Mouse (Mus musculus) embryonic facial prominence, embryonic 14.5 days (tissue): ENCODE results near the gene Mmp19. TPM values are rescaled to one million over a fixed set of nuclear protein-coding genes. Genes with fewer than 3 reads are reported as not detected.
"Not testable (repeated sequence)": the region's sequence is repeated elsewhere in the genome, so short reads cannot be mapped to it uniquely, and the experiment has no call there.

Experiments
- ATAC-seq: fragments of 200-750 bp; cut with Nextera tagmentation; 2 replicates; pipeline ENCODE4 v1.8.0; 2017; ENCODE audit warnings: low read depth, moderate number of reproducible peaks, moderate TSS enrichment
- DNase-seq: peaks from one replicate; pipeline ENCODE4 v3.0.0-alpha.2; 2015; ENCODE audit warnings: low spot score
- H3K27ac ChIP-seq: fragments of 300-500 bp; sonication (generic); replicated peaks from 2 replicates; pipeline ENCODE4 v1.5.1; 2014; ENCODE audit warnings: low read depth, mild to moderate bottlenecking, low read length, moderate library complexity
- H3K27me3 ChIP-seq: fragments of 300-500 bp; sonication (generic); replicated peaks from 2 replicates; pipeline ENCODE4 v1.6.1; 2014; ENCODE audit warnings: low read length; ENCODE audit not compliant: control insufficient read depth, insufficient read depth
- H3K36me3 ChIP-seq: fragments of 300-500 bp; sonication (generic); 2 replicates; pipeline ENCODE4 v1.6.1; 2014; ENCODE audit warnings: low read length, mixed read lengths; ENCODE audit not compliant: control insufficient read depth, insufficient read depth
- H3K4me1 ChIP-seq: fragments of 300-500 bp; sonication (generic); 2 replicates; pipeline ENCODE4 v1.6.1; 2014; ENCODE audit warnings: antibody characterized with exemption, low read length; ENCODE audit not compliant: control insufficient read depth, insufficient read depth
- H3K4me2 ChIP-seq: fragments of 300-500 bp; sonication (generic); 2 replicates; pipeline ENCODE4 v1.6.1; 2014; ENCODE audit warnings: low read depth, mild to moderate bottlenecking, low read length, moderate library complexity, mixed read lengths
- H3K4me3 ChIP-seq: fragments of 300-500 bp; sonication (generic); 2 replicates; pipeline ENCODE4 v1.5.1; 2014; ENCODE audit warnings: low read depth, mild to moderate bottlenecking, low read length
- H3K9ac ChIP-seq: fragments of 300-500 bp; sonication (generic); 2 replicates; pipeline ENCODE4 v1.6.1; 2014; ENCODE audit warnings: low read depth, mild to moderate bottlenecking, low read length, moderate library complexity, mixed read lengths
- H3K9me3 ChIP-seq: fragments of 300-500 bp; sonication (generic); 2 replicates; pipeline ENCODE4 v1.6.1; 2016; ENCODE audit warnings: low read length; ENCODE audit not compliant: control insufficient read depth
- WGBS: fragments of 180-500 bp; shearing (Covaris S2); extraction: QIAGEN DNeasy Blood & Tissue Kit; methylation state at CpG from one replicate; pipeline ENCODE4 v1.1.7; 2014; 5-methylcytosine and 5-hydroxymethylcytosine counted together
- polyA plus RNA-seq: library from polyadenylated mRNA; unstranded; fragments of >200 nt; fragmentation: Nextera tagmentation; extraction: Ambion mirVana; gene quantifications from 2 replicates; pipeline ENCODE4 v1.2.1, GENCODE M21; 2014

Mmp19 gene
- polyA plus RNA-seq, 1 experiment from 2014 or later, result 1.8 TPM

- WGBS, result 74% methylated on average over 4 of the region's 4 CpGs
- DNase-seq, result not testable (repeated sequence)
Observed at GRCm38 (mm10) chr10:128823087-128823486, 32.4 kb downstream of the Mmp19 start.

GRCm38 (mm10) chr10:128823821-128824220, 33.1 kb downstream of the Mmp19 start:
- H3K4me1 ChIP-seq, result peaks cover 14% of the 10 kb centered on the region
- no peak overlapping the region for H3K4me3 ChIP-seq
- no peak overlapping the region for H3K27ac ChIP-seq
- H3K9ac ChIP-seq, result no peak overlapping the region
- H3K36me3 ChIP-seq, result peaks cover 32% of the 10 kb centered on the region
- H3K9me3 ChIP-seq, result no peaks in the 10 kb centered on the region
- 95% methylated on average over 9 of the region's 9 CpGs for WGBS
- ATAC-seq (no peak), DNase-seq (no peak)
- H3K27me3 ChIP-seq, result no peaks in the 10 kb centered on the region
- H3K4me2 ChIP-seq, result no peak overlapping the region

More at GRCm38 (mm10) chr10:128823087-128823486, 32.4 kb downstream of the Mmp19 start:
- H3K27ac ChIP-seq, H3K27me3 ChIP-seq, H3K9me3 ChIP-seq, ATAC-seq, H3K9ac ChIP-seq: not testable (repeated sequence)
- peak overlapping the region; percentile 94 for H3K4me2 ChIP-seq
- peak overlapping the region; percentile 93 for H3K4me3 ChIP-seq
- H3K36me3 ChIP-seq, result peaks cover 39% of the 10 kb centered on the region
- H3K4me1 ChIP-seq, result peaks cover 14% of the 10 kb centered on the region

GRCm38 (mm10) chr10:128837400-128837799, 46.7 kb downstream of the Mmp19 start:
- Histone ChIP-seq H3K27me3 (no peaks in the 10 kb centered on the region), H3K36me3 (peaks cover 86% of the 10 kb centered on the region), H3K9me3 (no peaks in the 10 kb centered on the region), H3K4me3 (no peak overlapping the region), H3K9ac (no peak overlapping the region), H3K4me1 (no peaks in the 10 kb centered on the region), H3K4me2 (no peak overlapping the region), H3K27ac (no peak overlapping the region)
- ATAC-seq, result no peak
- no peak for DNase-seq

- H3K9me3 ChIP-seq, result no peaks in the 10 kb centered on the region
- H3K4me3 ChIP-seq, result no peak overlapping the region
- DNase-seq (no peak), ATAC-seq (no peak)
- peaks cover 85% of the 10 kb centered on the region for H3K36me3 ChIP-seq
- no peak overlapping the region for H3K9ac ChIP-seq
- no peak overlapping the region for H3K27ac ChIP-seq
- H3K4me2 ChIP-seq, result no peak overlapping the region
- H3K27me3 ChIP-seq, result no peaks in the 10 kb centered on the region
- H3K4me1 ChIP-seq, result no peaks in the 10 kb centered on the region
Observed at GRCm38 (mm10) chr10:128839434-128839833, 48.7 kb downstream of the Mmp19 start.

GRCm38 (mm10) chr10:128840612-128841011, 49.9 kb downstream of the Mmp19 start:
- Histone ChIP-seq H3K27ac (no peak overlapping the region), H3K4me1 (no peaks in the 10 kb centered on the region), H3K27me3 (no peaks in the 10 kb centered on the region), H3K9ac (no peak overlapping the region), H3K36me3 (peaks cover 80% of the 10 kb centered on the region), H3K4me3 (no peak overlapping the region), H3K9me3 (no peaks in the 10 kb centered on the region), H3K4me2 (no peak overlapping the region)
- DNase-seq (no peak), ATAC-seq (no peak)

- no peak overlapping the region for H3K4me2 ChIP-seq
- H3K9me3 ChIP-seq, result no peaks in the 10 kb centered on the region
- no peak overlapping the region for H3K27ac ChIP-seq
- ATAC-seq (no peak), DNase-seq (no peak)
- H3K4me1 ChIP-seq, result no peaks in the 10 kb centered on the region
- peaks cover 80% of the 10 kb centered on the region for H3K36me3 ChIP-seq
- no peak overlapping the region for H3K9ac ChIP-seq
- WGBS, result 95% methylated on average over 5 of the region's 5 CpGs
- no peak overlapping the region for H3K4me3 ChIP-seq
- no peaks in the 10 kb centered on the region for H3K27me3 ChIP-seq
Observed at GRCm38 (mm10) chr10:128843260-128843659, 52.5 kb downstream of the Mmp19 start.

GRCm38 (mm10) chr10:128845516-128845915, 54.8 kb downstream of the Mmp19 start:
- H3K4me1 ChIP-seq, result no peaks in the 10 kb centered on the region
- peaks cover 79% of the 10 kb centered on the region for H3K36me3 ChIP-seq
- no peak overlapping the region for H3K27ac ChIP-seq
- no peak overlapping the region for H3K4me2 ChIP-seq
- no peaks in the 10 kb centered on the region for H3K27me3 ChIP-seq
- H3K4me3 ChIP-seq, result no peak overlapping the region
- 78% methylated on average over 2 of the region's 2 CpGs for WGBS
- no peak overlapping the region for H3K9ac ChIP-seq
- DNase-seq, result peak; percentile 73
- no peak for ATAC-seq
- H3K9me3 ChIP-seq, result no peaks in the 10 kb centered on the region

- H3K36me3 ChIP-seq, result peaks cover 74% of the 10 kb centered on the region
- H3K27ac ChIP-seq, result no peak overlapping the region
- no peaks in the 10 kb centered on the region for H3K27me3 ChIP-seq
- no peaks in the 10 kb centered on the region for H3K4me1 ChIP-seq
- H3K9me3 ChIP-seq, result no peaks in the 10 kb centered on the region
- DNase-seq (no peak), ATAC-seq (no peak)
- H3K9ac ChIP-seq, result no peak overlapping the region
- H3K4me2 ChIP-seq, result no peak overlapping the region
- H3K4me3 ChIP-seq, result no peak overlapping the region
- WGBS, result 97% methylated on average over 4 of the region's 4 CpGs
Observed at GRCm38 (mm10) chr10:128846664-128847063, 56.0 kb downstream of the Mmp19 start.

- no peak overlapping the region for H3K9ac ChIP-seq
- H3K27me3 ChIP-seq, result no peaks in the 10 kb centered on the region
- no peaks in the 10 kb centered on the region for H3K9me3 ChIP-seq
- H3K4me1 ChIP-seq, result no peaks in the 10 kb centered on the region
- H3K27ac ChIP-seq, result no peak overlapping the region
- H3K36me3 ChIP-seq, result peaks cover 69% of the 10 kb centered on the region
- no peak overlapping the region for H3K4me2 ChIP-seq
- no peak overlapping the region for H3K4me3 ChIP-seq
- DNase-seq (no peak), ATAC-seq (no peak)
- 77% methylated on average over 2 of the region's 2 CpGs for WGBS
Observed at GRCm38 (mm10) chr10:128848426-128848825, 57.7 kb downstream of the Mmp19 start.
